Mouse (Mus musculus): ENCODE results near the gene Ifit1.

- TF ChIP-seq POLR2A (IDR thresholded peaks at IDR 0.05; ENCODE audit: low read depth, low read length) (no peak), CTCF (conservative IDR thresholded peaks at IDR 0.05; ENCODE audit: insufficient read depth, insufficient read length, low read depth, low read length) (no peak)
Observed at GRCm38 (mm10) chr19:34627496-34627895, 13.2 kb upstream of the Ifit1 start.

Measured in kidney, adult 2 months (tissue).